Mouse (Mus musculus): ENCODE data around the gene Kdm2a. TPM values are rescaled to one million over a fixed set of nuclear protein-coding genes. Genes with fewer than 3 reads are reported as not detected.

Gene Kdm2a
- total and polyA plus RNA-seq, 3 experiments, result 20.3 to 55.9 TPM; not detected in 1

- Histone ChIP-seq H3K4me3 (ENCODE audit: control insufficient read depth in 1 of 2, insufficient read depth in 1 of 2, low read depth in 2 of 2, low read length in 2 of 2) (no peak overlapping the region), H3K27ac (ENCODE audit: control insufficient read depth, low read depth, low read length) (no peak overlapping the region), H3K36me3 (ENCODE audit: control insufficient read depth in 1 of 2, insufficient read depth in 2 of 2, low read length in 2 of 2) (peaks cover 0 to 8% of the 10 kb centered on the region in 2 experiments; a peak in 2 of 4 replicates), H3K79me2 (ENCODE audit: control insufficient read depth, insufficient read depth, low read length, poor library complexity) (no peaks in the 10 kb centered on the region), H3K9ac (ENCODE audit: control insufficient read depth, low read depth, low read length, poor library complexity, severe bottlenecking) (no peak overlapping the region), H3K9me3 (replicated peaks; ENCODE audit: insufficient read depth, low read length) (no peaks in the 10 kb centered on the region), H3K27me3 (ENCODE audit: control insufficient read depth in 1 of 2, insufficient read depth in 2 of 2, low read length in 2 of 2) (no peaks in the 10 kb centered on the region), H3K4me1 (ENCODE audit: control insufficient read depth in 1 of 2, insufficient read depth in 2 of 2, low read length in 2 of 2) (peaks cover 7 to 12% of the 10 kb centered on the region in 2 experiments)
- no peak for DNase-seq (ENCODE audit: low read depth, low spot score)
- no peak for TF ChIP-seq ZNF384 (IDR thresholded peaks at IDR 0.05; ENCODE audit: low read depth, low read length)
These were observed 21.6 kb upstream of the Kdm2a start for GRCm38 (mm10) chr19:4419711-4420110.

GRCm38 (mm10) chr19:4417713-4418112 is 19.6 kb upstream of the Kdm2a start:
- Histone ChIP-seq H3K4me1 (ENCODE audit: control insufficient read depth in 1 of 2, insufficient read depth in 2 of 2, low read length in 2 of 2) (peaks cover 7 to 12% of the 10 kb centered on the region in 2 experiments), H3K4me3 (ENCODE audit: control insufficient read depth in 1 of 2, insufficient read depth in 1 of 2, low read depth in 2 of 2, low read length in 2 of 2) (no peak overlapping the region), H3K9me3 (replicated peaks; ENCODE audit: insufficient read depth, low read length) (no peaks in the 10 kb centered on the region), H3K27me3 (ENCODE audit: control insufficient read depth in 1 of 2, insufficient read depth in 2 of 2, low read length in 2 of 2) (no peaks in the 10 kb centered on the region), H3K79me2 (ENCODE audit: control insufficient read depth, insufficient read depth, low read length, poor library complexity) (no peaks in the 10 kb centered on the region), H3K27ac (ENCODE audit: control insufficient read depth, low read depth, low read length) (no peak overlapping the region), H3K36me3 (ENCODE audit: control insufficient read depth in 1 of 2, insufficient read depth in 2 of 2, low read length in 2 of 2) (peaks cover 0 to 8% of the 10 kb centered on the region in 2 experiments; a peak in 2 of 4 replicates), H3K9ac (ENCODE audit: control insufficient read depth, low read depth, low read length, poor library complexity, severe bottlenecking) (no peak overlapping the region)
- no peak for DNase-seq (ENCODE audit: low read depth, low spot score)
- TF ChIP-seq E2F4 (IDR thresholded peaks at IDR 0.05; ENCODE audit: borderline replicate concordance, low read depth, low read length) (no peak), SIN3A (IDR thresholded peaks at IDR 0.05; ENCODE audit: low read length) (no peak), UBTF (IDR thresholded peaks at IDR 0.05; ENCODE audit: borderline replicate concordance, insufficient read depth, low read depth, low read length) (no peak), NELFE (IDR thresholded peaks at IDR 0.05; ENCODE audit: low read depth, low read length) (no peak), ZC3H11A (IDR thresholded peaks at IDR 0.05; ENCODE audit: low read depth, low read length) (no peak), MAFK (IDR thresholded peaks at IDR 0.05; ENCODE audit: borderline replicate concordance, low read depth, low read length) (no peak), MEF2A (IDR thresholded peaks at IDR 0.05; ENCODE audit: extremely low read depth, insufficient replicate concordance, low read depth, low read length, poor library complexity, severe bottlenecking) (no peak), JUND (IDR thresholded peaks at IDR 0.05; ENCODE audit: low read depth, low read length) (no peak), NRF1 (IDR thresholded peaks at IDR 0.05; ENCODE audit: insufficient read depth, low read depth, low read length, poor library complexity, severe bottlenecking) (no peak), POLR2A (IDR thresholded peaks at IDR 0.05; ENCODE audit: control insufficient read depth in 1 of 2, insufficient read depth in 1 of 2, low read depth in 1 of 2, low read length in 2 of 2, poor library complexity in 1 of 2) (no peak), GATA1 (IDR thresholded peaks at IDR 0.05; ENCODE audit: low read depth, low read length) (no peak), BHLHE40 (IDR thresholded peaks at IDR 0.05; ENCODE audit: borderline replicate concordance, low read depth, low read length) (no peak), MYB (IDR thresholded peaks at IDR 0.05; ENCODE audit: low read depth, low read length) (no peak), MYC (IDR thresholded peaks at IDR 0.05; ENCODE audit: low read depth, low read length) (no peak)

Data from MEL (cell line).